ENCODE assay signal across 18 mouse cellular contexts in the genomic region with DNA sequence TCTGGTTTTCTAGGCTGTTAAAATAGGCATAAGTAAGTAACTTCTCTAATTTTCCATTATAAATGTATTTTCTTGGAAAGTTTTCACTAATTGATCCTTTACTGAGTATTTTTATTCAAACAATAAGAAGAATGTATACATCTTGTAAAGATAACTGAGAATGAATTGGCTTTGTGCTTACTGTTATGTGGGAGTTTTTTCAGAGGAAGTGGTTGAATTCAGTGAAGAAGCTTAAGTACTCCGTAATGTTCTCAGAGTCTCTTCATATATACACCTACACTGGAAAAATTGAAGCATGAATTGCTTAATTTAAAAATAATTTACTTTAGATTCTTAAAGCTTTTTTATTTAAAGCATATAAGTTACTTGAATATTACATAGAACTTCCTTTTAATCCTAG. TPM values are rescaled to one million over a fixed set of nuclear protein-coding genes. Genes with fewer than 3 reads are reported as not detected.
"Had no signal": no experiment of that assay in that cellular context is flagged by ENCODE, and none has a peak within 500 bp of the region (broad histone marks: within the 10 kb centered on the region; RNA-seq: fewer than 3 reads in every experiment).

No protein-coding gene starts in this region.

- ATAC-seq: midbrain, embryonic 16.5 days had no signal

- DNase-seq: lung, adult 18-20 months; lung, embryonic 14.5 days; lung, postnatal 10 days; lung, postnatal 4 days; midbrain, embryonic 14.5 days; retina, postnatal 1 day; right cerebral cortex, adult 18-20 months; right cerebral cortex, postnatal 25 days; right cerebral cortex, postnatal 4 days; spleen, adult 18-20 months; thymus, adult 2 months; thymus, postnatal 14 days; thymus, postnatal 4 days had no signal

RNA-seq across cellular contexts. Expression of a gene that starts 58.1 kb away (rescaled TPM):
- polyA plus RNA-seq: lung, embryonic 14.5 days; midbrain, embryonic 14.5 days; midbrain, embryonic 16.5 days; myocyte; neural tube, embryonic 11.5 days; neural tube, embryonic 13.5 days; small intestine, adult 2 months had no signal
